Mouse (Mus musculus): ENCODE data around the gene Cwc22. TPM values are rescaled to one million over a fixed set of nuclear protein-coding genes. Genes with fewer than 3 reads are reported as not detected.

Gene Cwc22
- total RNA-seq, 2 experiments from 2014 or later = 7.7 to 21.6 TPM

Other genes with a start within 250 kb of the Cwc22 start
- not detected in 2 replicates for gene Zfp385b, start 126.7 kb downstream of the Cwc22 start, total RNA-seq (2015; ENCODE audit: low replicate concordance)
- gene Zfp385b, start 126.7 kb downstream of the Cwc22 start, total RNA-seq (2017; ENCODE audit: low replicate concordance) = 3.5 TPM in 1 of 2 replicates, not detected in the other